Mouse (Mus musculus): Measurements from ENCODE around the gene Yrdc. TPM values are rescaled to one million over a fixed set of nuclear protein-coding genes. Genes with fewer than 3 reads are reported as not detected.

Gene Yrdc
- polyA plus RNA-seq, 1 experiment, result 22.4 TPM

GRCm38 (mm10) chr4:124850933-124851658 is 617 bp downstream of the Yrdc start, which contains the start of gene 1110065P20Rik:
TSS of gene 1110065P20Rik (minus strand) at chr4:124851196.
- peaks cover 4% of the 10 kb centered on the region for H3K4me1 ChIP-seq (ENCODE audit: control insufficient read depth, insufficient read depth, insufficient read length, low read length)
- H3K27me3 ChIP-seq (ENCODE audit: control insufficient read depth, insufficient read depth, low read length), result no peaks in the 10 kb centered on the region
- H3K4me3 ChIP-seq (ENCODE audit: low read depth, low read length), result peak within 1 kb of the TSS; percentile 93
- H3K27ac ChIP-seq (ENCODE audit: insufficient read depth, low read depth, low read length), result peak within 1 kb of the TSS; percentile 45
- under 1% methylated on average over 75 of the region's 75 CpGs for WGBS
- peaks cover 13% of the 10 kb centered on the region; the same call in 1 of the 2 replicates for H3K36me3 ChIP-seq (ENCODE audit: control insufficient read depth, insufficient read depth, low read length)
- TF ChIP-seq POLR2A (IDR thresholded peaks at IDR 0.05; ENCODE audit: low read depth, low read length) (no peak; the same call in 1 of the 2 replicates), CTCF (IDR thresholded peaks at IDR 0.05; ENCODE audit: extremely low read depth, insufficient read length, insufficient replicate concordance, low read depth, low read length) (no peak)

GRCm38 (mm10) chr4:124856294-124856693 is 5.8 kb downstream of the Yrdc start:
- WGBS, result 94% methylated on average over 8 of the region's 8 CpGs
- Histone ChIP-seq H3K27me3 (ENCODE audit: control insufficient read depth, insufficient read depth, low read length) (peaks cover 2% of the 10 kb centered on the region), H3K4me3 (ENCODE audit: low read depth, low read length) (no peak overlapping the region), H3K27ac (ENCODE audit: insufficient read depth, low read depth, low read length) (no peak overlapping the region), H3K36me3 (ENCODE audit: control insufficient read depth, insufficient read depth, low read length) (peaks cover 15% of the 10 kb centered on the region; the same call in 1 of the 2 replicates), H3K4me1 (ENCODE audit: control insufficient read depth, insufficient read depth, insufficient read length, low read length) (no peaks in the 10 kb centered on the region; the same call in 1 of the 2 replicates)
- TF ChIP-seq CTCF (IDR thresholded peaks at IDR 0.05; ENCODE audit: extremely low read depth, insufficient read length, insufficient replicate concordance, low read depth, low read length) (no peak), POLR2A (IDR thresholded peaks at IDR 0.05; ENCODE audit: low read depth, low read length) (no peak)

GRCm38 (mm10) chr4:124858370-124858769 is 7.9 kb downstream of the Yrdc start:
- no peak overlapping the region for H3K4me3 ChIP-seq (ENCODE audit: low read depth, low read length)
- H3K4me1 ChIP-seq (ENCODE audit: control insufficient read depth, insufficient read depth, insufficient read length, low read length), result no peaks in the 10 kb centered on the region
- 41% methylated on average over 5 of the region's 5 CpGs for WGBS
- no peak overlapping the region for H3K27ac ChIP-seq (ENCODE audit: insufficient read depth, low read depth, low read length)
- peaks cover 16% of the 10 kb centered on the region for H3K27me3 ChIP-seq (ENCODE audit: control insufficient read depth, insufficient read depth, low read length)
- peaks cover 11% of the 10 kb centered on the region; the same call in 1 of the 2 replicates for H3K36me3 ChIP-seq (ENCODE audit: control insufficient read depth, insufficient read depth, low read length)
- TF ChIP-seq POLR2A (IDR thresholded peaks at IDR 0.05; ENCODE audit: low read depth, low read length) (no peak), CTCF (IDR thresholded peaks at IDR 0.05; ENCODE audit: extremely low read depth, insufficient read length, insufficient replicate concordance, low read depth, low read length) (no peak)

DNA sequence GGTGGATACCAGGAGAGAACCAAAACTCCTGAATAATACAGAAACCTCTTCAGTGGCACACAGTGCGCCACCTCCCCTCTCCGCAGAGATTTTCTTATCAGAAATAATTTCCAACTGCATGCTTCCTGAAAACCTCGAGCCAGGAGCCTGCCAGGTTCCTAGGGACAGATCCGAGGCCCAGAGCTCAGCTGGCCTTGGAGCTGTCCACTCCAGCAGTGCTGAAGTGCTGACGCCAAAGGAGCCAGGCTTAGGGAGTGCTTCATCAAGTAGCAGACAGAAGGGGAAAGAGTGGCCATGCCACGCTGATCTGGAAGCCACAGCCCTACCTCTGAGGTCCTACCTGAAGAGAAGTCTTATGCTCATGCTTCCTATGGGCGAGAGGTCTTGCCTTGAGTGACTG is 10.0 kb downstream of the Yrdc start:
- Histone ChIP-seq H3K4me3 (ENCODE audit: low read depth, low read length) (no peak overlapping the region), H3K27ac (ENCODE audit: insufficient read depth, low read depth, low read length) (no peak overlapping the region), H3K36me3 (ENCODE audit: control insufficient read depth, insufficient read depth, low read length) (peaks cover 2% of the 10 kb centered on the region; the same call in 1 of the 2 replicates), H3K4me1 (ENCODE audit: control insufficient read depth, insufficient read depth, insufficient read length, low read length) (no peaks in the 10 kb centered on the region), H3K27me3 (ENCODE audit: control insufficient read depth, insufficient read depth, low read length) (peaks cover 16% of the 10 kb centered on the region)
- no peak for TF ChIP-seq POLR2A (IDR thresholded peaks at IDR 0.05; ENCODE audit: low read depth, low read length)
- TF ChIP-seq CTCF (IDR thresholded peaks at IDR 0.05; ENCODE audit: extremely low read depth, insufficient read length, insufficient replicate concordance, low read depth, low read length), result no peak
- WGBS, result 5% methylated on average over 7 of the region's 7 CpGs

GRCm38 (mm10) chr4:124861283-124862188 is 11.1 kb downstream of the Yrdc start, which contains the start of gene Maneal:
TSS of gene Maneal (minus strand) at chr4:124862171.
- TF ChIP-seq CTCF (IDR thresholded peaks at IDR 0.05; ENCODE audit: extremely low read depth, insufficient read length, insufficient replicate concordance, low read depth, low read length), result no peak
- TF ChIP-seq POLR2A (IDR thresholded peaks at IDR 0.05; ENCODE audit: low read depth, low read length), result no peak
- peak within 1 kb of the TSS; percentile 33 for H3K4me3 ChIP-seq (ENCODE audit: low read depth, low read length)
- peaks cover 16% of the 10 kb centered on the region for H3K27me3 ChIP-seq (ENCODE audit: control insufficient read depth, insufficient read depth, low read length)
- WGBS, result 5% methylated on average over 73 of the region's 77 CpGs
- no peak within 1 kb of the TSS for H3K27ac ChIP-seq (ENCODE audit: insufficient read depth, low read depth, low read length)
- no peaks in the 10 kb centered on the region for H3K4me1 ChIP-seq (ENCODE audit: control insufficient read depth, insufficient read depth, insufficient read length, low read length)
- peaks cover 2% of the 10 kb centered on the region; the same call in 1 of the 2 replicates for H3K36me3 ChIP-seq (ENCODE audit: control insufficient read depth, insufficient read depth, low read length)

DNA sequence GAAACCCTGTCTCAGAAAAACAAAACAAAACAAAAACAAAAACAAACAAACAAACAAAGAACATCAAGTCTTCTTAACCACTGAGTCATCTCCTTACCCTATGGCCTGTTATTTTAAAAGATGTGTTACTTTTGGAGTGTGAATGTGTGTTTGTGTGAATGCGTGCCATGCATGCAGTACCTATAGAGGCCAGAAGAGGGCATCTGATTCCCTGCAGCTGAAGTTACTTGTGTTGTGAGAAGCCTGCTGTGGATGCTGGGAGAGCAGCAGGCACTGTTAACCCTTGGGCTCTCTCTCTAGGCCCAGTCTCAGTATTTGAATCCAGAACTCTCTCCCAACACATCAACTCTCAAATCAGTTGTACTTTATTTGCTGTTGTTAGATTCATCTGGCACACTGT is 22.2 kb downstream of the Yrdc start:
- Histone ChIP-seq H3K27ac (ENCODE audit: insufficient read depth, low read depth, low read length) (no peak overlapping the region), H3K4me1 (ENCODE audit: control insufficient read depth, insufficient read depth, insufficient read length, low read length) (no peaks in the 10 kb centered on the region), H3K4me3 (ENCODE audit: low read depth, low read length) (no peak overlapping the region), H3K27me3 (ENCODE audit: control insufficient read depth, insufficient read depth, low read length) (no peaks in the 10 kb centered on the region), H3K36me3 (ENCODE audit: control insufficient read depth, insufficient read depth, low read length) (no peaks in the 10 kb centered on the region)
- WGBS, result 91% methylated on average over 1 of the region's 1 CpGs
- no peak for TF ChIP-seq CTCF (IDR thresholded peaks at IDR 0.05; ENCODE audit: extremely low read depth, insufficient read length, insufficient replicate concordance, low read depth, low read length)
- no peak for TF ChIP-seq POLR2A (IDR thresholded peaks at IDR 0.05; ENCODE audit: low read depth, low read length)
